9 mouse cellular contexts compared by ENCODE assay signal in the genomic region with DNA sequence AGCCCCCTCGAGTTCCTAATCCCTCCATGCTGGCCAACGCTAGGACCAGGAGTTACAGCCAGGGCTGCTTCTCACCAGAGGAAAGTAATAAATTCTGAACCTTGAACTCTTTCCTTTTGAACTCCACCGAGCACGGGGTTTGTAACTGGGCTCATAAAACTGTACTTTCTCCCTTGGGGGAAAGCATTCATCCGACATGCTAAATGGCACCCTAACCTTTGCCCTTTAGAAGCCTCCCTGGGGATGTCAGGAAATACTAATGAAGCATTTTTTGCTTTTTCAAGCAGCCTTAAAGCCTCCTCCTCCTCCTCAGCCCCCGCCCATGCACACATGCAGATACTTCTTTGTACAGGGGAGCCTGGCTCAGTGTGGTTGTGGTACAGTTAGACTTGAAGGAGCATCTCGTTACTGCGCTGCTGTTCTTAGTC.
DNase-seq lines count a peak whose midpoint lies in the region; ATAC-seq lines count a peak whose summit lies in the region.
"Had no signal": no experiment of that assay in that cellular context is flagged by ENCODE, and none has a peak within 500 bp of the region (broad histone marks: within the 10 kb centered on the region; RNA-seq: fewer than 3 reads in every experiment).

No protein-coding gene starts in this region.

- ATAC-seq in midbrain, embryonic 13.5 days: 0 out of 2 replicates have a peak, but pooled peaks have one; percentile 12
- ATAC-seq in midbrain, embryonic 15.5 days (replicated peaks): no peak
- peak; percentile 59 for ATAC-seq in intestine, embryonic 14.5 days (replicated peaks; ENCODE audit: low FRiP score, low TSS enrichment, low read depth)
- ATAC-seq: Patski had no signal

- 65% methylated on average over 8 of the region's 8 CpGs for WGBS in midbrain, embryonic 13.5 days
- 65% methylated on average over 8 of the region's 8 CpGs for WGBS in midbrain, embryonic 15.5 days
- 24% methylated on average over 8 of the region's 8 CpGs for WGBS in intestine, embryonic 14.5 days
- 9% methylated on average over 8 of the region's 8 CpGs for WGBS in limb, embryonic 10.5 days

- no peak overlapping the region for H3K4me2 ChIP-seq in midbrain, embryonic 13.5 days (replicated peaks)
- H3K4me2 ChIP-seq in midbrain, embryonic 15.5 days: no peak overlapping the region
- H3K4me2 ChIP-seq in intestine, embryonic 14.5 days (ENCODE audit: low read length): no peak overlapping the region

- H3K9ac ChIP-seq in midbrain, embryonic 13.5 days (replicated peaks): no peak overlapping the region
- H3K9ac ChIP-seq in midbrain, embryonic 15.5 days: no peak overlapping the region
- H3K9ac ChIP-seq in intestine, embryonic 14.5 days (ENCODE audit: low read length): no peak overlapping the region

- DNase-seq in intestine, embryonic 14.5 days (ENCODE audit: low spot score): peak; percentile 57
- DNase-seq in limb, embryonic 10.5 days (ENCODE audit: low spot score): peak; percentile 79
- DNase-seq in left cerebral cortex, postnatal 25 days (ENCODE audit: low spot score in 2 of 2): no peak
- no peak for DNase-seq in urinary bladder, adult 2 months (ENCODE audit: low spot score)
- no peak for DNase-seq in layer of hippocampus, adult 9-11 months
- DNase-seq: thymus, adult 18-20 months had no signal

- intact Hi-C loops in left cerebral cortex, postnatal 25 days (cut with DNase I): loop anchor here (5.0 kb wide), 1 partner anchor 104 kb away; no protein-coding TSS in a partner anchor

- no peak overlapping the region for H3K27ac ChIP-seq in midbrain, embryonic 13.5 days
- no peak overlapping the region for H3K27ac ChIP-seq in midbrain, embryonic 15.5 days
- peak overlapping the region; percentile 94 for H3K27ac ChIP-seq in intestine, embryonic 14.5 days (ENCODE audit: low read depth)
- H3K27ac ChIP-seq in limb, embryonic 10.5 days: peak overlapping the region; percentile 95

- H3K4me3 ChIP-seq in midbrain, embryonic 13.5 days (replicated peaks): no peak overlapping the region
- no peak overlapping the region for H3K4me3 ChIP-seq in midbrain, embryonic 15.5 days
- H3K4me3 ChIP-seq in intestine, embryonic 14.5 days (ENCODE audit: low read depth, low read length): no peak overlapping the region
- peak overlapping the region; percentile 42 for H3K4me3 ChIP-seq in limb, embryonic 10.5 days

- H3K9me3 ChIP-seq in midbrain, embryonic 13.5 days: no peaks in the 10 kb centered on the region
- no peaks in the 10 kb centered on the region for H3K9me3 ChIP-seq in midbrain, embryonic 15.5 days
- H3K9me3 ChIP-seq in intestine, embryonic 14.5 days (ENCODE audit: control insufficient read depth, low read length): no peaks in the 10 kb centered on the region
- no peaks in the 10 kb centered on the region for H3K9me3 ChIP-seq in limb, embryonic 10.5 days (replicated peaks)

- H3K4me1 ChIP-seq in midbrain, embryonic 13.5 days (replicated peaks): peaks cover 30% of the 10 kb centered on the region
- H3K4me1 ChIP-seq in midbrain, embryonic 15.5 days: peaks cover 16% of the 10 kb centered on the region
- peaks cover 37% of the 10 kb centered on the region for H3K4me1 ChIP-seq in intestine, embryonic 14.5 days (replicated peaks; ENCODE audit: control insufficient read depth, insufficient read depth, low read length)
- peaks cover 66% of the 10 kb centered on the region for H3K4me1 ChIP-seq in limb, embryonic 10.5 days

- no peaks in the 10 kb centered on the region for H3K27me3 ChIP-seq in midbrain, embryonic 13.5 days
- no peaks in the 10 kb centered on the region for H3K27me3 ChIP-seq in midbrain, embryonic 15.5 days (replicated peaks)
- H3K27me3 ChIP-seq in intestine, embryonic 14.5 days (replicated peaks; ENCODE audit: control insufficient read depth, insufficient read depth, low read length): no peaks in the 10 kb centered on the region
- no peaks in the 10 kb centered on the region for H3K27me3 ChIP-seq in limb, embryonic 10.5 days (ENCODE audit: low read depth, poor library complexity, severe bottlenecking)
- H3K27me3 ChIP-seq: Patski had no signal

- H3K36me3 ChIP-seq in midbrain, embryonic 13.5 days: no peaks in the 10 kb centered on the region
- no peaks in the 10 kb centered on the region for H3K36me3 ChIP-seq in midbrain, embryonic 15.5 days (replicated peaks)
- H3K36me3 ChIP-seq in intestine, embryonic 14.5 days (ENCODE audit: control insufficient read depth, insufficient read depth, low read length): no peaks in the 10 kb centered on the region
- H3K36me3 ChIP-seq in limb, embryonic 10.5 days: no peaks in the 10 kb centered on the region

Comparison
In these comparisons a context has a peak if more than half of its experiments do, and no peak if none do; other contexts are left out.
1. H3K27ac ChIP-seq: peak in intestine, embryonic 14.5 days (single experiment) and limb, embryonic 10.5 days (single experiment); none in midbrain, embryonic 13.5 days (single experiment) and midbrain, embryonic 15.5 days (single experiment).
2. DNase-seq: peak in intestine, embryonic 14.5 days (single experiment) and limb, embryonic 10.5 days (single experiment); none in left cerebral cortex, postnatal 25 days (0 of 2), urinary bladder, adult 2 months (single experiment) and layer of hippocampus, adult 9-11 months (single experiment).